Comparison of ENCODE assay signal across 7 mouse cellular contexts in the genomic region with DNA sequence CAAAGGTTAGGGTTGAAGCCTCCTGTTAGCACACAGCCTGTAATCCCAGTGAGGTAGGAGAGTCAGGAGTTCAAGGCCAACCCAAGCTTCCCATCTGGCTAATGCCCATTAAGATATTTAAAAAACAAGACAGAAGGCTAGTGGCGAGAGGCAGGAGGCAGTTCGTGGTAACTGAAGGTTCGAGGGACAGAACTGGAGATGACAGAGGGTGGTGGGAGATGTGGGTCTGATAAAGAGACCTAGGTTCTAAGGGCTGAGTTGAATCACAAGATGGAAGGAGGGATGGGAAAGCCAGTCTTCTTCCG. TPM values are rescaled to one million over a fixed set of nuclear protein-coding genes. Genes with fewer than 3 reads are reported as not detected.
DNase-seq lines count a peak whose midpoint lies in the region; ATAC-seq and TF ChIP-seq lines count a peak whose summit lies in the region.

A gene (plus strand): TSS at position 301 of the 305 bp plus-strand sequence.

- peak within 1 kb of the TSS; percentile 16; the same call in 1 of the 2 replicates for H3K4me3 ChIP-seq in liver, adult 2 months (ENCODE audit: insufficient read depth, low read depth, low read length)
- peak within 1 kb of the TSS; percentile 58 for H3K4me3 ChIP-seq in forebrain, embryonic 13.5 days
- H3K4me3 ChIP-seq in neural tube, embryonic 14.5 days (ENCODE audit: low read depth, low read length), result peak within 1 kb of the TSS; percentile 52

- no peak within 1 kb of the TSS for H3K27ac ChIP-seq in liver, adult 2 months (replicated peaks; ENCODE audit: insufficient read depth, low read depth, low read length)
- no peak within 1 kb of the TSS for H3K27ac ChIP-seq in forebrain, embryonic 13.5 days
- no peak within 1 kb of the TSS for H3K27ac ChIP-seq in neural tube, embryonic 14.5 days (ENCODE audit: low read depth, low read length)

- no peak for TF ChIP-seq POLR2A in liver, adult 2 months (IDR thresholded peaks at IDR 0.05; ENCODE audit: extremely low read depth, insufficient read depth, low read length)

- H3K4me2 ChIP-seq in forebrain, embryonic 13.5 days, result peak within 1 kb of the TSS; percentile 100
- peak within 1 kb of the TSS; percentile 99 for H3K4me2 ChIP-seq in neural tube, embryonic 14.5 days (ENCODE audit: low read depth, low read length)

- H3K79me2 ChIP-seq in liver, adult 2 months (ENCODE audit: control insufficient read depth, insufficient read depth, low read length), result no peaks in the 10 kb centered on the region

- intact Hi-C loops in left cerebral cortex, postnatal 10 days (cut with DNase I), result no loop called here

- ATAC-seq in forebrain, embryonic 13.5 days, result no peak
- ATAC-seq in neural tube, embryonic 14.5 days (ENCODE audit: low read depth), result no peak

- no peaks in the 10 kb centered on the region for H3K4me1 ChIP-seq in liver, adult 2 months (ENCODE audit: control insufficient read depth, insufficient read depth, low read length)
- peaks cover 21% of the 10 kb centered on the region for H3K4me1 ChIP-seq in forebrain, embryonic 13.5 days
- peaks cover 8% of the 10 kb centered on the region; the same call in 1 of the 2 replicates for H3K4me1 ChIP-seq in neural tube, embryonic 14.5 days (ENCODE audit: control insufficient read depth, insufficient read depth, low read length)

- 52% methylated on average over 4 of the region's 4 CpGs for WGBS in liver, adult 2 months
- WGBS in forebrain, embryonic 13.5 days, result 25% methylated on average over 4 of the region's 4 CpGs
- WGBS in neural tube, embryonic 14.5 days, result 24% methylated on average over 4 of the region's 4 CpGs

- H3K27me3 ChIP-seq in liver, adult 2 months (ENCODE audit: control insufficient read depth, insufficient read depth, low read length), result peaks cover 18% of the 10 kb centered on the region
- peaks cover 17% of the 10 kb centered on the region for H3K27me3 ChIP-seq in forebrain, embryonic 13.5 days
- H3K27me3 ChIP-seq in neural tube, embryonic 14.5 days (ENCODE audit: control insufficient read depth, insufficient read depth, low read length), result peaks cover 9% of the 10 kb centered on the region

- H3K9me3 ChIP-seq in forebrain, embryonic 13.5 days (replicated peaks), result no peaks in the 10 kb centered on the region
- no peaks in the 10 kb centered on the region for H3K9me3 ChIP-seq in neural tube, embryonic 14.5 days (ENCODE audit: control insufficient read depth, low read length)

- TF ChIP-seq CTCF in liver, adult 2 months (IDR thresholded peaks at IDR 0.05; ENCODE audit: low read depth, low read length), result no peak

- H3K9ac ChIP-seq in liver, adult 2 months (ENCODE audit: low read depth, low read length), result 0 out of 2 replicates have a peak within 1 kb of the TSS, but pooled peaks have one; percentile 13
- peak within 1 kb of the TSS; percentile 75 for H3K9ac ChIP-seq in forebrain, embryonic 13.5 days
- peak within 1 kb of the TSS; percentile 72 for H3K9ac ChIP-seq in neural tube, embryonic 14.5 days (replicated peaks; ENCODE audit: low read depth, low read length)

- H3K36me3 ChIP-seq in liver, adult 2 months (ENCODE audit: control insufficient read depth, insufficient read depth, low read length), result no peaks in the 10 kb centered on the region
- H3K36me3 ChIP-seq in forebrain, embryonic 13.5 days (ENCODE audit: poor library complexity, severe bottlenecking), result peaks cover 5% of the 10 kb centered on the region
- H3K36me3 ChIP-seq in neural tube, embryonic 14.5 days (ENCODE audit: control insufficient read depth, insufficient read depth, low read length), result peaks cover 4% of the 10 kb centered on the region; the same call in 1 of the 2 replicates

- DNase-seq in liver, adult 2 months (ENCODE audit: extremely low read depth, low read depth, low spot score), result no peak
- DNase-seq in liver, result no peak
- no peak for DNase-seq in left cerebral cortex, postnatal 10 days (ENCODE audit: extremely low spot score in 1 of 2, low spot score in 2 of 2)
- DNase-seq in frontal cortex, postnatal 10 days (ENCODE audit: low spot score in 2 of 2), result no peak
- no peak for DNase-seq in embryo, embryonic 9.5 days (ENCODE audit: extremely low spot score)

RNA-seq across cellular contexts. Expression of the gene that starts here (rescaled TPM):
- total RNA-seq in liver, adult 2 months (2014; rRNA removed), result not detected in 2 replicates
- not detected in 2 replicates for polyA plus RNA-seq in liver, adult 2 months (2012; rRNA removed)
- polyA plus RNA-seq in forebrain, embryonic 13.5 days (2015; fragmentation: Nextera tagmentation; extraction: Ambion mirVana), result 4.1 and 4.2 TPM in 2 replicates
- 10 to 100 TPM; 74.1 to 80.3 TPM for total RNA-seq in left cerebral cortex, postnatal 10 days (2021)
- 18.4 and 20.2 TPM in 2 replicates for polyA plus RNA-seq in neural tube, embryonic 14.5 days (2014; fragmentation: Nextera tagmentation; extraction: Ambion mirVana)

Comparison
In these comparisons a context has a peak if more than half of its experiments do, and no peak if none do; other contexts are left out.
1. RNA of the gene that starts here (total RNA-seq): 74.1 to 80.3 TPM in left cerebral cortex, postnatal 10 days; not detected in liver, adult 2 months; every median in the first group is over 10 times any median in the second.
2. H3K9ac ChIP-seq: peak in every context shown above with its lines; median percentile 75 in forebrain, embryonic 13.5 days; 72 in neural tube, embryonic 14.5 days; 13 in liver, adult 2 months.
3. Peak in every context shown above with its lines, with median percentiles within 50 percentile points of each other: H3K4me3 ChIP-seq.